Mouse (Mus musculus) erythroblast, adult 5-6 weeks (primary cell): ENCODE data around the gene Mlxip. TPM values are rescaled to one million over a fixed set of nuclear protein-coding genes. Genes with fewer than 3 reads are reported as not detected.

Source experiments
- ATAC-seq: replicated peaks from 2 replicates; pipeline ENCODE4 v1.8.0; 2016; ENCODE audit warnings: moderate number of reproducible peaks, mild to moderate bottlenecking, moderate TSS enrichment, inconsistent platforms; ENCODE audit not compliant: poor library complexity, low FRiP score, severe bottlenecking
- total RNA-seq, 2 experiments: library from RNA; stranded (forward) in 1 of 2; stranded (reverse) in 1 of 2; fragments of 150-400 nt in 1 of 2; fragments of 200-764, 138-1000 nt in 1 of 2; gene quantifications; 2 replicates each; pipeline versions ENCODE4 v1.2.3 to v1.2.4; 2015 to 2017; ENCODE audit warnings: low replicate concordance in 2 of 2

Gene Mlxip
- 4.4 and 7.9 TPM in 2 replicates for total RNA-seq (2015; ENCODE audit: low replicate concordance)
- total RNA-seq (2017; ENCODE audit: low replicate concordance): 1.5 and 2.5 TPM in 2 replicates

- peak; percentile 88 for ATAC-seq
Measured at GRCm38 (mm10) chr5:123394303-123394956, at the start of gene Mlxip. Gene Mlxip (plus strand): TSS chr5:123394798.

- ATAC-seq: 0 out of 2 replicates have a peak, but pooled peaks have one; percentile 27
Measured at GRCm38 (mm10) chr5:123344963-123345852, 49.4 kb upstream of the Mlxip start.

- no peak for ATAC-seq
Measured at GRCm38 (mm10) chr5:123345853-123346654, 48.5 kb upstream of the Mlxip start.

DNA sequence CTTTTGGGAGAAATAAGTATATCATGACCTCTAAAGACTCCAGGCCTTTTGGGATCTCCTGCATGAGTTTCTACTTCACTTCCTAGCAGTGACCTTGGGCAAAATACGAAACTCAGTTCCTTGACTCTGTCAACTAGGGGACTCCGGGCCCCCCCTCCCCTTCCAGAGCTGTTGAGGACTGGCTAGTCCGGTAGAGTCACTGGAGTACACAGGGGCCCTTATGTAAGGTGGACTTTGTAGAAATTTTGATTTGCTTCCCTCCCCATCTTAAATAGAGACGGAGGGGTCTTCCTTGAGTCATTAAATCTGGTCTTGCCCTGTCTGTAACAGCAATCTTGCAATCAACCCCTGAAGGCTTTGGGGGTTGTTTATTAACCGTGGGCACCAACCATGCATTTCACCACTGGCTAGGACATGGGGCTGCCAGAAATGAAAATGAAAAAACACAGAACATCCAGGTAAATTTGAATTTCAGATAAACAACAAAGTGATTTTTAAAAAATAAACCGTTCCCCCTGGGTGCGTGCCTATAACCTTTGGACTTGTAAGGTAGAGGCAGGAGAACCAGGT is 47.8 kb upstream of the Mlxip start:
- ATAC-seq: no peak

- no peak for ATAC-seq
Measured at GRCm38 (mm10) chr5:123347985-123348384, 46.6 kb upstream of the Mlxip start.

- ATAC-seq: 0 out of 2 replicates have a peak, but pooled peaks have one; percentile 26
Measured at GRCm38 (mm10) chr5:123350386-123350785, 44.2 kb upstream of the Mlxip start.

DNA sequence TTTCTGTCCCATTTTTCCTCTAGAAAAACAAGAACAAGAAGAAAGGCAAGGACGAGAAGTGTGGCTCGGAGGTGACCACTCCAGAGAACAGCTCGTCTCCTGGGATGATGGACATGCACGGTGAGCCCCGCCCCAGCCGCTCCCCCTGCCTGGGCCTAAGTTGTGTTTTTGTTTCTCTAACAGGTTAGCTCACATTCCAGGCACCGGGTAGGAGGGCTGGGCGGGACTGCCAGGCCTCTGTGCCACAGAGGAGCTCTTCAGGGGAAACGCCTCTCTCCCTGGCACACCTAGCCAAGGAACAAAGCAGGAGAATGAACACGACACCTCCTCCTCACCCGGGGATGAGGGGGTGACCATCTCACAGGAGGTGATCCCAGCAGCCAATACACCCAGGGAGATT is 38.7 kb upstream of the Mlxip start:
- no peak for ATAC-seq

GRCm38 (mm10) chr5:123357253-123357652 is 37.3 kb upstream of the Mlxip start:
- no peak for ATAC-seq

GRCm38 (mm10) chr5:123359431-123359830 is 35.2 kb upstream of the Mlxip start:
- ATAC-seq: no peak

GRCm38 (mm10) chr5:123362911-123363310 is 31.7 kb upstream of the Mlxip start:
- ATAC-seq: no peak

- ATAC-seq: no peak
Measured at GRCm38 (mm10) chr5:123364302-123364971, 30.2 kb upstream of the Mlxip start.

GRCm38 (mm10) chr5:123368869-123369488 is 25.6 kb upstream of the Mlxip start:
- peak; percentile 75 for ATAC-seq

- ATAC-seq: no peak
Measured at GRCm38 (mm10) chr5:123370049-123370448, 24.5 kb upstream of the Mlxip start.

GRCm38 (mm10) chr5:123375262-123375661 is 19.3 kb upstream of the Mlxip start:
- ATAC-seq: no peak

DNA sequence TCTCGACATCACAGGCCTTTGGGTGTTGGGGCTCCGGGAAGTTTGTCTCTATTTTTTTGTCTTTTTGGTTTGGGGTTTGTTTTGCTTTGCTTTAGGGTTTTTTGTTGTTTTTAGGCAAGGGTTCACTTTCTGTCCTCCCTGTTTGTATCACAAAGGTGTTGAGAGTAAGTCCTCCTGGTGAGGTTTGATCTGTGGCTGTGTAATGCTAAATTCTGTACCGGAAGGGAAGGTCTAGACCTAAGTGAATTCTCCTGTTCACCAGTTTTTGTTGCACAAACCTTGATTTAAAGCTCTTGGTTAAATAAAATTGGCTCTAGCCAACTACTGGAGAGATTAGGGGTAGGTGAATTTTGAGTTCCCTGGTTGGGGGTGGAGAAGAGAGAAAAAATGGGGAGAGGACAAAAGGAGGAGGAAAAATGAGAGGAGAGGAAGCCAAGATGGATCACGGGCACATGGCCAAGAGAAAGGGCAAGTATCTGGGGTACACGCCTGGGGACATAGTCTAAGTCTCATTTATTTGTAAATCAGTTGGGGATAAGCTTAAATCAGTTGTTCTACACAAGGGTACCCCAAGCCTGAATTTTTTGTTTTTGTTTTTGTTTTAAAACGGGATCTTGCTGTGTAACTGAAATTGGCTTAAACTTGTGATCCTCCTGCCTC is 18.7 kb upstream of the Mlxip start:
- no peak for ATAC-seq

- ATAC-seq: no peak
Measured at GRCm38 (mm10) chr5:123376569-123376968, 18.0 kb upstream of the Mlxip start.

DNA sequence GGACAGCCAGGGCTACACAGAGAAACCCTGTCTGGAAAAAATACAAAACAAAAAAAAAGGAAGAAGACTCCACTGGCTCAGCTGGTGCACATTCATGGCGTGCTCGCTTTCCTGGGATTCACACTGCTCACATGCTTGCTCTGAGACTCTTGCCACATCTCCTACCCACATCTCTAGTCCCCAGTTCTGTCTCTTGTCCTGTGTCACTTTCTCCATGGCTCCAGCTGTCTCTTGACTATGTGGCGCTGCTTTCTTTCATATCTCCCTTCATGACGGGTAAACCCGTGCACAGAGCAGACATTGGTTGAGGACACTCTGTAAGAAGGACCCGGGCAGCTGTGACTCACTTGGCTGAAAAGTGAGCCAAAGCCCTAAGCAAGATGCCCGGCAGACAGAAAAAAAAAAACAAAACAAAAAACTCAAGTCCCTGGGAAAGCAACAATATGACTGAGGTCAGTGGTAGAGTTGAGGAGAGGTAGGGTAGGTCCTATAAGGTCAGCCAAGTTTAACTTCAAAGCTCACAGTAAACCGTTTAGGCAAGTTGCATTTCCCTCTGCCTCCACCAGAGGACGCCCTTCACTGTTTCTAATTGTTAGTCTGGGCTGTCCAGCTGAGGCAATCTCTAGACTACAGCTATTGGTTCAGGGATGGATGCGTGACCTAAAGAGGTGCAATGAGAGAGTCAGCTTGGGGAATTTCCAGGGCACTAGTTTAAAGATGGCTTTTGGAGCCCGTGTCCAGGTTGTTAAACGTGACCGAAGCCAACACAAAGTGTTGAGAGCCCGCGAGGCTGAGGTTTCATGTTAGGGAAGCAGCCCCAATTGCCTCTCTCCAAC is 17.3 kb upstream of the Mlxip start:
- peak; percentile 65; the same call in 1 of the 2 replicates for ATAC-seq
